Mouse (Mus musculus) bone marrow, adult 2 months (tissue): Measurements from ENCODE around the gene Rtn4rl1.

Experiments
- CTCF ChIP-seq: fragments of 200-500 bp; IDR thresholded peaks from 2 replicates; pipeline ENCODE4 v1.5.1; 2011; ENCODE audit warnings: low read length, control low read depth; ENCODE audit not compliant: control insufficient read depth, insufficient read depth
- POLR2A ChIP-seq: fragments of 200-500 bp; IDR thresholded peaks from 2 replicates; pipeline ENCODE4 v1.6.1; 2011; ENCODE audit warnings: low read depth, mild to moderate bottlenecking, control low read depth, low read length, borderline replicate concordance; ENCODE audit not compliant: control insufficient read depth

GRCm38 (mm10) chr11:75282496-75283120 lies 89.0 kb downstream of the Rtn4rl1 start:
- TF ChIP-seq POLR2A, result no peak
- TF ChIP-seq CTCF, result no peak
